Mouse (Mus musculus): ENCODE data around the gene Pip5kl1. TPM values are rescaled to one million over a fixed set of nuclear protein-coding genes. Genes with fewer than 3 reads are reported as not detected.

The Pip5kl1 gene
- polyA plus RNA-seq, 1 experiment = 1.8 TPM

DNA sequence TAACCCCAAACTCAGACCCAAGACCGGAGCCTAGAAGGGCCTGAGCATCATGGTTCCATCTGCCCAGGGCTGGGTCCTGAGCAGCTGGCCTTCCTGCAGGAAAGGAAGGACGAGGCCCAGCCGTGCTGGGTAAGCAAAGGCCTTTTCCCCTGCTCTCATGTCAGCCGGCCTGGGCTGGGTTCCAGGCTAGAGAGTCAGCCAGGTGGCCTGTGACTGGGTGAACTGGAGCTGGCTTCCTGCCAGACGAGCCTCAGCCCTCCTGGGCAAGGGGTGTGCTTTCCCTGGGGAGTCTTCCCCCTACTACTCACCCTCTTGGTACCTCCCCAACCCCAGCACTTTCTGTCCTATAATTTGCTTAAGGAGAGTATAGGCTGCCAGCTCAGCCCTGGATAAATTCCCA is 6.4 kb upstream of the Pip5kl1 start:
- Histone ChIP-seq H3K36me3 (ENCODE audit: control insufficient read depth, insufficient read depth, low read length, poor library complexity, severe bottlenecking) (peaks cover 3% of the 10 kb centered on the region; the same call in 1 of the 2 replicates), H3K9ac (ENCODE audit: low read depth, poor library complexity, severe bottlenecking) (no peak overlapping the region), H3K27me3 (ENCODE audit: control insufficient read depth, insufficient read depth, low read length, poor library complexity, severe bottlenecking) (no peaks in the 10 kb centered on the region), H3K4me1 (ENCODE audit: control insufficient read depth, insufficient read depth, low read length) (no peaks in the 10 kb centered on the region), H3K4me3 (ENCODE audit: low read depth, low read length) (no peak overlapping the region), H3K27ac (ENCODE audit: insufficient read depth, low read length) (no peak overlapping the region), H3K9me3 (replicated peaks; ENCODE audit: control insufficient read depth, insufficient read depth, low read length, poor library complexity, severe bottlenecking) (no peaks in the 10 kb centered on the region)
- TF ChIP-seq EP300 (IDR thresholded peaks at IDR 0.05; ENCODE audit: insufficient read depth, low read depth, low read length) = no peak
- TF ChIP-seq POLR2A (IDR thresholded peaks at IDR 0.05; ENCODE audit: insufficient read depth, low read length) = no peak
- TF ChIP-seq CTCF (IDR thresholded peaks at IDR 0.05; ENCODE audit: low read depth, low read length) = no peak

DNA sequence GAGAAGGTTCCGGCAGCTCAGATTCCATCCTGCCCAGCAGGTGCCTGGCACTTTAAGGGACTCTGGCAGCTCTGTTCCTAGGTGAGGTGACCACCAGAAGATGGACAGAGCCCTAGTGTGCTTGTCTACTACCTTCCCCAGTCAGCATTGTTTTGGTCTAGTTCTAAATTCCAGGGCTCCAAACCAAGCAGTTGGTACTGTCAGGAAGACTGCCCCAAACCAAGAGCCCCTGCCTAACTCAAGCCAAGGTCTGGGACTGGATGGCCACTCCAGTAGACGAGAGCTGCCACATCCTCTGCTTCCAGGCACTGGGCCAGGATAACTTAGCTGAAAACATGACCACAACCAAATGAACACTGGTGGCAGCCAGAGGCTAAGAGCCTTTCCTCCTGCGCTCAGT is 5.7 kb upstream of the Pip5kl1 start:
- Histone ChIP-seq H3K36me3 (ENCODE audit: control insufficient read depth, insufficient read depth, low read length, poor library complexity, severe bottlenecking) (peaks cover 3% of the 10 kb centered on the region; the same call in 1 of the 2 replicates), H3K9me3 (replicated peaks; ENCODE audit: control insufficient read depth, insufficient read depth, low read length, poor library complexity, severe bottlenecking) (no peaks in the 10 kb centered on the region), H3K27me3 (ENCODE audit: control insufficient read depth, insufficient read depth, low read length, poor library complexity, severe bottlenecking) (no peaks in the 10 kb centered on the region), H3K27ac (ENCODE audit: insufficient read depth, low read length) (no peak overlapping the region), H3K9ac (ENCODE audit: low read depth, poor library complexity, severe bottlenecking) (no peak overlapping the region), H3K4me3 (ENCODE audit: low read depth, low read length) (no peak overlapping the region), H3K4me1 (ENCODE audit: control insufficient read depth, insufficient read depth, low read length) (no peaks in the 10 kb centered on the region)
- TF ChIP-seq EP300 (IDR thresholded peaks at IDR 0.05; ENCODE audit: insufficient read depth, low read depth, low read length) (no peak), CTCF (IDR thresholded peaks at IDR 0.05; ENCODE audit: low read depth, low read length) (no peak), POLR2A (IDR thresholded peaks at IDR 0.05; ENCODE audit: insufficient read depth, low read length) (no peak)

DNA sequence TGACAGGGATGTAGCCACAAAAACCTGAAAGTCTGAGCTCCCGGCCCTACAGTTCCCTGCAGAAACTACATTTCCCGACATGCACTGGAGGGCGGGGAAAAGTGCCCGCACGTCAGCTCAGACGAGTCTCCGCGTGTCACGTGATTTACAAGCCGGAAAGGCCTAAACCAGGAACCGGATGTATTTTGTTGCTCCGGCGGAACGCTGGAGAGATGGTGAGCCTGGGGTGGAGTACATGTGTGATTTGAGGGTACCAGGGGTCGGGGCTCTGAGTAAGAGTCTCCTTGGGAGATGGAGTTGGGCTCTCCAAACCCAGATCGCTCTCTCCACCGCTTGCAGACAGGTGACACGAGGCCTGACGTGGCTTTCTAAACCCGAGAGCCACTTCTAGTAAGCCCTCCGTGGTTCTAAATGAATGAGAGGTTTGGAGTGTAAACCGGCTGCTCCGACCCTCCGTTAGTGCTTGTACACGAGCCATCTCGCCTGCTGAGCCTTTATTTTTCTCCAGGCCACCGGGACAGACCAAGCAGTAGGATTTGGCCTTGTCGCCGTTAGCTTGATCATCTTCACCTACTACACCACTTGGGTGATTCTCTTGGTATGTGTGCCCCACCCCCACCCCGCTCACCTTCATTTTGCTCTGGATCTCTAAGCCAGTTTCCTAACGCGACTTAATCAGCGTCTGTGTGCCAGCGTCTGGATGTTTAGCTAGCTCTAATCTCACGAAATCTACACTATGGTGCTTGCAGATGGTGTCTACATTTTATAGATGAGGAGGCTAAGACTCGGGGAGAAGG is 3.7 kb upstream of the Pip5kl1 start, which contains the start of gene Dpm2:
Gene Dpm2, plus strand, starts transcription at position 161 of the 797 bp plus-strand sequence.
- no peaks in the 10 kb centered on the region for H3K27me3 ChIP-seq (ENCODE audit: control insufficient read depth, insufficient read depth, low read length, poor library complexity, severe bottlenecking)

DNA sequence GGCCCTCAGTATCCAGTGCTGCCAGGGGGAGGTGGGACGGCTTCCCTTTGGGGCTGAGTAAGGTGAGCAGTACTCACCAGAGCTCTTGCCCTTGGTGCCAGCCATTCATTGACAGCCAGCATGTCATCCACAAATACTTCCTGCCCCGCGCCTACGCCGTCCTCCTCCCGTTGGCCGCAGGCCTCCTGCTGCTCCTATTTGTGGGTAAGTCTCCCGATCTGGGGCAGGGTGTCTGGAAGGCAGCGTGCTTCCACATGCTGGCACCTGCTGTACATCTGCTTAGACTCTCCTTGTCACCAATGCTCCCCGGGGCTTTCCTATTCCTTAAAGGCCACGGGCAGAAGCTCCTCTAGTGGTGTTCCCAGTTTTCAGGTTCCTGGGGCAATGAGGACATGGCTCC is 2.4 kb upstream of the Pip5kl1 start:
- Histone ChIP-seq H3K27me3 (ENCODE audit: control insufficient read depth, insufficient read depth, low read length, poor library complexity, severe bottlenecking) (no peaks in the 10 kb centered on the region), H3K36me3 (ENCODE audit: control insufficient read depth, insufficient read depth, low read length, poor library complexity, severe bottlenecking) (no peaks in the 10 kb centered on the region), H3K4me3 (ENCODE audit: low read depth, low read length) (no peak overlapping the region), H3K27ac (ENCODE audit: insufficient read depth, low read length) (no peak overlapping the region), H3K4me1 (ENCODE audit: control insufficient read depth, insufficient read depth, low read length) (no peaks in the 10 kb centered on the region), H3K9me3 (replicated peaks; ENCODE audit: control insufficient read depth, insufficient read depth, low read length, poor library complexity, severe bottlenecking) (no peaks in the 10 kb centered on the region), H3K9ac (ENCODE audit: low read depth, poor library complexity, severe bottlenecking) (no peak overlapping the region)
- no peak for TF ChIP-seq CTCF (IDR thresholded peaks at IDR 0.05; ENCODE audit: low read depth, low read length)

More for the DNA sequence above, 3.7 kb upstream of the Pip5kl1 start, which contains the start of gene Dpm2:
- Histone ChIP-seq H3K36me3 (ENCODE audit: control insufficient read depth, insufficient read depth, low read length, poor library complexity, severe bottlenecking) (peaks cover 3% of the 10 kb centered on the region; the same call in 1 of the 2 replicates), H3K9me3 (replicated peaks; ENCODE audit: control insufficient read depth, insufficient read depth, low read length, poor library complexity, severe bottlenecking) (no peaks in the 10 kb centered on the region), H3K4me3 (ENCODE audit: low read depth, low read length) (peak within 1 kb of the TSS; percentile 93), H3K4me1 (ENCODE audit: control insufficient read depth, insufficient read depth, low read length) (no peaks in the 10 kb centered on the region), H3K27ac (ENCODE audit: insufficient read depth, low read length) (no peak within 1 kb of the TSS), H3K9ac (ENCODE audit: low read depth, poor library complexity, severe bottlenecking) (peak within 1 kb of the TSS; percentile 53)
- TF ChIP-seq EP300 (IDR thresholded peaks at IDR 0.05; ENCODE audit: insufficient read depth, low read depth, low read length) (no peak), CTCF (IDR thresholded peaks at IDR 0.05; ENCODE audit: low read depth, low read length) (no peak), POLR2A (IDR thresholded peaks at IDR 0.05; ENCODE audit: insufficient read depth, low read length) (peak; percentile 75)

DNA sequence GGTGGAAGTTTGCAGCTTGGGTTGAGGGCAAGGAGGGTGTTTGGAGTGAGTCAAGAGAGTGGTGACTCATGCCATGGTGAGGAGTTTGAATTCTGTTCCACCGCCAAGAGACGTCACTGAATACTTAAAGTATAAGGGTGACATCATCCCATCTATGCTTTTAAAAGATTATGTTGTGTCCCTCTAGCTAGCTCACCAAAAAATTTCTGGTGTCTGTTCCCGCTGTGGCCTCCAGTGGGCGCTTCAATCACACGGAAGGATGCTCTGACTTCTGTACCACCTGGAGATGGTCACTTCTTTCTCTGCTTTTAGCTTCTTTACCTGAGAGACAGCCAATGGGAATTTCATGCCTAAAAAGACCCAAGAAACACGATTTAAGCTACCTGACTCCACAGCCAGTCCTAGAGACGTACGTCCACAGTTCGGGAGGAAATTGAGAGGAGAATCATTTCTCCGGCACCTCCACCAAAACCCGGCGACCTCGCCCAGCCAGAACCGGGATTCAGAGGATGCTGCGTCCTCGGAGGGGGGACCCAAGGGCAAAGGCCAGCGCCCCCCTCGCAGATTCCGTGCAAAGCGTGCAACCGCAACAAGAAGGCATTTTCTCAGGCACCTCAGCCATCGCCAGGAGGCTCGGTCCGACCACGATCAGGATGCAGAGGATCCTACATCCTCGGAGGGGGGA is 446 bp downstream of the Pip5kl1 start:
- H3K27ac ChIP-seq (ENCODE audit: insufficient read depth, low read length) = no peak overlapping the region

More for the DNA sequence above, 446 bp downstream of the Pip5kl1 start:
- Histone ChIP-seq H3K36me3 (ENCODE audit: control insufficient read depth, insufficient read depth, low read length, poor library complexity, severe bottlenecking) (no peaks in the 10 kb centered on the region), H3K9me3 (replicated peaks; ENCODE audit: control insufficient read depth, insufficient read depth, low read length, poor library complexity, severe bottlenecking) (no peaks in the 10 kb centered on the region), H3K4me1 (ENCODE audit: control insufficient read depth, insufficient read depth, low read length) (no peaks in the 10 kb centered on the region), H3K9ac (ENCODE audit: low read depth, poor library complexity, severe bottlenecking) (peak overlapping the region; percentile 50), H3K4me3 (ENCODE audit: low read depth, low read length) (peak overlapping the region; percentile 85), H3K27me3 (ENCODE audit: control insufficient read depth, insufficient read depth, low read length, poor library complexity, severe bottlenecking) (no peaks in the 10 kb centered on the region)
- TF ChIP-seq EP300 (IDR thresholded peaks at IDR 0.05; ENCODE audit: insufficient read depth, low read depth, low read length) (no peak), CTCF (IDR thresholded peaks at IDR 0.05; ENCODE audit: low read depth, low read length) (peak; percentile 80), POLR2A (IDR thresholded peaks at IDR 0.05; ENCODE audit: insufficient read depth, low read length) (no peak)

Measured in ES-Bruce4 (cell line).